Mouse (Mus musculus): ENCODE measurements around the gene 4930453N24Rik.

GRCm38 (mm10) chr16:64775516-64775915 is 4.6 kb upstream of the 4930453N24Rik start:
- no peak for TF ChIP-seq CTCF (IDR thresholded peaks at IDR 0.05)
- no peak for TF ChIP-seq EP300 (IDR thresholded peaks at IDR 0.05)

Measured in lung, postnatal 0 days (tissue).